Mouse (Mus musculus): ENCODE results near the gene Nectin1. TPM values are rescaled to one million over a fixed set of nuclear protein-coding genes. Genes with fewer than 3 reads are reported as not detected.
A peak's percentile ranks its signal among the peaks of the same experiment; 100 is the strongest.

The Nectin1 gene
- total RNA-seq, 2 experiments from 2014 or later: 7.7 to 9.7 TPM

- no peak for DNase-seq
These were observed 63.8 kb downstream of the Nectin1 start for GRCm38 (mm10) chr9:43807565-43807964.

- no peak for DNase-seq
These were observed 64.3 kb downstream of the Nectin1 start for GRCm38 (mm10) chr9:43808099-43808498.

- DNase-seq: no peak
These were observed 64.8 kb downstream of the Nectin1 start for GRCm38 (mm10) chr9:43808546-43808945.

GRCm38 (mm10) chr9:43813156-43813555 is 69.4 kb downstream of the Nectin1 start:
- DNase-seq: no peak

- DNase-seq: no peak
These were observed 78.4 kb downstream of the Nectin1 start for GRCm38 (mm10) chr9:43822206-43822605.

GRCm38 (mm10) chr9:43825178-43825577 is 81.4 kb downstream of the Nectin1 start:
- no peak for DNase-seq

- no peak for DNase-seq
These were observed 82.9 kb downstream of the Nectin1 start for GRCm38 (mm10) chr9:43826558-43827253.

- DNase-seq: peak; percentile 59
These were observed 83.8 kb downstream of the Nectin1 start for GRCm38 (mm10) chr9:43827593-43827992.

- no peak for DNase-seq
These were observed 85.2 kb downstream of the Nectin1 start for GRCm38 (mm10) chr9:43828960-43829359.

GRCm38 (mm10) chr9:43833232-43833631 is 89.4 kb downstream of the Nectin1 start:
- no peak for DNase-seq

- DNase-seq: no peak
These were observed 90.5 kb downstream of the Nectin1 start for GRCm38 (mm10) chr9:43834283-43834682.

GRCm38 (mm10) chr9:43838561-43838960 is 94.8 kb downstream of the Nectin1 start:
- no peak for DNase-seq

GRCm38 (mm10) chr9:43842921-43843577 is 99.3 kb downstream of the Nectin1 start:
- no peak for DNase-seq

GRCm38 (mm10) chr9:43843711-43844127 is 99.9 kb downstream of the Nectin1 start:
- no peak for DNase-seq

GRCm38 (mm10) chr9:43845660-43846455 is 102.1 kb downstream of the Nectin1 start:
- peak; percentile 65 for DNase-seq

- DNase-seq: no peak
These were observed 104.1 kb downstream of the Nectin1 start for GRCm38 (mm10) chr9:43847861-43848260.

- no peak for DNase-seq
These were observed 106.5 kb downstream of the Nectin1 start for GRCm38 (mm10) chr9:43850281-43850680.

GRCm38 (mm10) chr9:43851154-43851553 is 107.4 kb downstream of the Nectin1 start:
- DNase-seq: no peak

GRCm38 (mm10) chr9:43855887-43856286 is 112.1 kb downstream of the Nectin1 start:
- no peak for DNase-seq
